Mouse (Mus musculus) neural tube, embryonic 14.5 days (tissue): ENCODE data around the gene Ppp1r10. TPM values are rescaled to one million over a fixed set of nuclear protein-coding genes. Genes with fewer than 3 reads are reported as not detected.

ENCODE experiments used
- ATAC-seq: fragments of 200-750 bp; cut with Nextera tagmentation; 2 replicates; pipeline ENCODE4 v1.8.0; 2017; ENCODE audit warnings: low read depth, mild to moderate bottlenecking, moderate TSS enrichment, moderate library complexity
- H3K27ac ChIP-seq: fragments of 300-500 bp; sonication (generic); 2 replicates; pipeline ENCODE4 v1.5.1; 2014; ENCODE audit warnings: low read depth, mild to moderate bottlenecking, control low read depth, low read length, moderate library complexity, mixed read lengths
- H3K27me3 ChIP-seq: fragments of 300-500 bp; sonication (generic); 2 replicates; pipeline ENCODE4 v1.6.1; 2014; ENCODE audit warnings: low read length; ENCODE audit not compliant: control insufficient read depth, insufficient read depth
- H3K36me3 ChIP-seq: fragments of 300-500 bp; sonication (generic); 2 replicates; pipeline ENCODE4 v1.6.1; 2014; ENCODE audit warnings: low read length, mixed read lengths; ENCODE audit not compliant: control insufficient read depth, insufficient read depth
- H3K4me1 ChIP-seq: fragments of 300-500 bp; sonication (generic); 2 replicates; pipeline ENCODE4 v1.6.1; 2014; ENCODE audit warnings: low read length; ENCODE audit not compliant: control insufficient read depth, insufficient read depth
- H3K4me2 ChIP-seq: fragments of 300-500 bp; sonication (generic); 2 replicates; pipeline ENCODE4 v1.6.1; 2014; ENCODE audit warnings: mild to moderate bottlenecking, low read depth, low read length, control low read depth
- H3K4me3 ChIP-seq: fragments of 300-500 bp; sonication (generic); 2 replicates; pipeline ENCODE4 v1.5.1; 2014; ENCODE audit warnings: low read depth, low read length, control low read depth, mixed read lengths
- H3K9ac ChIP-seq: fragments of 300-500 bp; sonication (generic); replicated peaks from 2 replicates; pipeline ENCODE4 v1.6.1; 2014; ENCODE audit warnings: low read depth, mild to moderate bottlenecking, control low read depth, low read length, mixed read lengths
- H3K9me3 ChIP-seq: fragments of 300-500 bp; sonication (generic); 2 replicates; pipeline ENCODE4 v1.6.1; 2016; ENCODE audit warnings: low read length; ENCODE audit not compliant: control insufficient read depth
- WGBS: fragments of 180-500 bp; shearing (Covaris S2); extraction: QIAGEN DNeasy Blood & Tissue Kit; methylation state at CpG from one replicate; pipeline ENCODE4 v1.1.7; 2014; 5-methylcytosine and 5-hydroxymethylcytosine counted together
- polyA plus RNA-seq: library from polyadenylated mRNA; unstranded; fragments of >200 nt; fragmentation: Nextera tagmentation; extraction: Ambion mirVana; gene quantifications from 2 replicates; pipeline ENCODE4 v1.2.1, GENCODE M21; 2014

Gene Ppp1r10
- polyA plus RNA-seq, 1 experiment from 2014 or later: 31.9 TPM

DNA sequence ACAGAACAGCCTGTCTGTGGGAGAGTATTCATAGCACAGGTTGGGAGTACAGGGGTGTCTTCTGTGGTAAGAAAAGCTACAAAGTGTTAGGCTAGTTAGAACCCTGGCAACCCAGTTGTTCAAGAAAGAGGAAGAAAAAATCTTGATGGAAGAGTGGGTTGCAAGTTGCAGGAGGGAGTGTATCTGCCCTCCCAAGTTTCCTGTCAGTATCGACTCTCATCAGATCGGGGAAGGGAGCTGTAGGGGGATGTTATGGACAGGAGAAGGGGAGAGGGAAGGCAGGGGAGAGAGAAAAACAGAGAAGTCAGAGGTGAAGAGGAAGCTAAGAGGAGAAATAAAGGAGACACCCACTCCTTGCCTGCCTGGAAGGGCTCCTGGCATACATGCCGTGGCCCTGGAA lies 15.6 kb upstream of the Ppp1r10 start:
- 88% methylated on average over 3 of the region's 3 CpGs for WGBS
- H3K4me1 ChIP-seq: peaks cover 10% of the 10 kb centered on the region
- no peak overlapping the region for H3K4me2 ChIP-seq
- H3K27me3 ChIP-seq: no peaks in the 10 kb centered on the region
- no peak overlapping the region for H3K9ac ChIP-seq
- H3K9me3 ChIP-seq: no peaks in the 10 kb centered on the region
- no peak overlapping the region for H3K4me3 ChIP-seq
- peaks cover 56% of the 10 kb centered on the region for H3K36me3 ChIP-seq
- no peak for ATAC-seq
- H3K27ac ChIP-seq: no peak overlapping the region

DNA sequence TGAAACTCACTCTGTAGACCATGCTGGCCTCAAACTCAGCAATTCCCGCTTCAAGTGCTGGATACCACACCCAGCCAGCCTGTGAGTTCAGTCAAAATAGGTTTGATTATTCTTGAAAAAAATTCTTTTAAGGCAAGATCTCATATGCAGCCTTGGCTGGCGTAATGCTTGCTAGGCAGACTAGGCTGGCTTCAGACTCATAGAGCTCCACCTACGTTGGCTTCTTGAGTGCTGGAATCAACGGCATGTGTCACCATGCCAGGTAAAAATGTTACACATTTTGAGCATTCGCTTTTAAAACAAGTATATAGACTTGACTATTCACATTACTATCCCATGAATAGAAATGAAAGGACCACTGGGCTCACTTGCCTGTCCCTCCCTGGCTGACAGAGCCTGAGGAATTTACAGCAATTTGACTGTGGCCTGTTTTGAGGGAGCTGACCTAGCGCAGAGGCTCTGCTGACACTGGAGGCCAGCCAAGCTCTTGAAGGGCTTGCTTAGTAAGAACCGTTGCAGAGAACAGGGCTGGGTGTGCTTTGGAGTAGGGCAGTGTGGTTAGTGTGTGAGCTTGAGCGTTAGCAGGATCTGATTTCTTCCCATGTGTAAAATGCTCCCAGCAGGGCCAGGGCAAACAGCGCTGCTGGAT lies 12.8 kb upstream of the Ppp1r10 start:
- Histone ChIP-seq H3K4me2 (no peak overlapping the region), H3K4me1 (peaks cover 7% of the 10 kb centered on the region), H3K9me3 (no peaks in the 10 kb centered on the region), H3K36me3 (peaks cover 68% of the 10 kb centered on the region), H3K27me3 (no peaks in the 10 kb centered on the region), H3K4me3 (no peak overlapping the region), H3K27ac (no peak overlapping the region), H3K9ac (no peak overlapping the region)
- ATAC-seq: no peak
- WGBS: 92% methylated on average over 9 of the region's 9 CpGs

DNA sequence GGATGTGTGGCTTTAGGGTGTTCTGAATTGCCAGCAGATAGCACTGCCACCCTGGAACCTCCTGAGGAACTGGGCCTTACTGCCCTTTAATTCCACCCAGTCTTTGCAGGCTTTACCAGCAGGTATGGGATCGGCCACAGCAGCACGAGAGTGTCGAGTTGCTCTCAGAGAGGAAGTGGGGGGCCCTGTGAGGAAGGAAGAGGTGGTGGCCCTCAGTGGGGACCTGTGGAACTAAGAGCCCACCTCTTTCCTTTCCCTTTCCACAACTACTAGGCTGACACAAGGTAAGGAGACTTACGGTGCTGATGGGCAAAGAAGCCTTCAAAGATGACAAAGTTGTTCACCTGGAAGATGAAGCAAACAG lies 12.3 kb upstream of the Ppp1r10 start:
- no peak overlapping the region for H3K27ac ChIP-seq
- peaks cover 12% of the 10 kb centered on the region for H3K4me1 ChIP-seq
- H3K4me3 ChIP-seq: no peak overlapping the region
- ATAC-seq: no peak
- no peaks in the 10 kb centered on the region for H3K9me3 ChIP-seq
- no peaks in the 10 kb centered on the region for H3K27me3 ChIP-seq
- no peak overlapping the region for H3K9ac ChIP-seq
- no peak overlapping the region for H3K4me2 ChIP-seq
- peaks cover 67% of the 10 kb centered on the region for H3K36me3 ChIP-seq
- 90% methylated on average over 4 of the region's 4 CpGs for WGBS

DNA sequence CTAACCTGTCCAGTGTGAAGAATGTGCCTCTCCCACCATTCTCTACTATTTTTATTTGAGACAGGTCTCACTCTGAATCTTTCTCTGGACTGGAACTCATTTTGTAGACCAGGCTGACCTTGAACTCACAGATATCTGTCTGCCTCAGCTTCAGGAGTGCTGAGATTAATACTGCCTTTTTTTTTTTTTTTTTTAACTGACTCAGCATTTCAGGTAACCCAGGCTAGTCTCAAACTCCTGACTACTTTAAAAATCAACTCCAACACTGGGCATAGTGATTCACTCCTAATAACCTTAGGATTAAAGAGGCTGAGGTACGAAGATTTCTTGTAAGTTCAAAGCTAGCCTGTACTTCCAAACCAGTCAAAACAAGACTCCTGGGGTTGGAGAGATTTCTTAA lies 10.6 kb upstream of the Ppp1r10 start:
- ATAC-seq: no peak
- WGBS: 95% methylated on average over 1 of the region's 1 CpGs
- H3K4me1 ChIP-seq: peaks cover 15% of the 10 kb centered on the region

GRCm38 (mm10) chr17:35907609-35908008 lies 8.6 kb upstream of the Ppp1r10 start:
- 88% methylated on average over 2 of the region's 2 CpGs for WGBS
- no peak for ATAC-seq
- Histone ChIP-seq H3K4me3 (no peak overlapping the region), H3K27me3 (no peaks in the 10 kb centered on the region), H3K9ac (no peak overlapping the region), H3K36me3 (peaks cover 47% of the 10 kb centered on the region), H3K9me3 (no peaks in the 10 kb centered on the region), H3K27ac (no peak overlapping the region), H3K4me2 (peak overlapping the region; percentile 91; the same call in 1 of the 2 replicates), H3K4me1 (peaks cover 15% of the 10 kb centered on the region)

More for the DNA sequence above, 10.6 kb upstream of the Ppp1r10 start:
- H3K4me2 ChIP-seq: no peak overlapping the region
- H3K9me3 ChIP-seq: no peaks in the 10 kb centered on the region
- H3K9ac ChIP-seq: no peak overlapping the region
- no peak overlapping the region for H3K27ac ChIP-seq
- no peak overlapping the region for H3K4me3 ChIP-seq
- H3K27me3 ChIP-seq: no peaks in the 10 kb centered on the region
- peaks cover 53% of the 10 kb centered on the region for H3K36me3 ChIP-seq

DNA sequence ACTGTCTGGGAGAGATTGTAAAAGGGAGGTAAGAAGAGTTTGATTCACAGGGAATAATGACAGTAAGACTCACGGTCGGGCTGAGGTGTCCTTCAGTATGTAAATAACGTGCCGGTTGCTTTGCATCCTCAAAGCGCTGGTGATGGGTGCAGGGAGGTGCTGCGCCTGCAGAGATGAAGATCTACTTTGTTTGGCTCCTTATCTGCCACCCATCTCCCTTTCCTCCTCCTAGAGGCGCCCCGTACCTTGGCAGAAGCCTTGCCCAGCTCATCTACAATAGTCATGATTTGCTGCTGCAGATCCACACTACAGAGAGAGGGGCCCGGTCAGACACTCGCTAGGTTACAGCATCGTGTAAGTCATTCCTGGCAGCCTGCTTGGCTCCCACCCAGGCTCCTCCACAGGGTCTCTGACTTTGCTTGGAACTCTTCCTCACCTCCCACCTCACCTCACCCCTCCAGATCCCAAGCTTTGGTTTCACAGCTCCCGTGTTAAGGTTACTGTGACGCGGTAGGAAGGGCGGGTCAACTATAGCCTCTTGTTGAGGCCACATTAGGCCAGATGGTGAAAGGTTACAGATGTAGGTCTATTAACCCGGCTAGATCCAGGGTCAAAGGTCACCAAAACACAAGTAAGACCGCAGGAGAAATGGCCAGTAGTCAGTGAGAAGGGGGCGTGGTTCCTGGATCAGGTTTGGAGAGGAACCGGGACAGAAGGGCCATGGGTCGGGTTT lies 6.9 kb upstream of the Ppp1r10 start:
- Histone ChIP-seq H3K9me3 (no peaks in the 10 kb centered on the region), H3K4me3 (peak overlapping the region; percentile 52), H3K27ac (peak overlapping the region; percentile 78), H3K4me1 (peaks cover 15% of the 10 kb centered on the region), H3K4me2 (peak overlapping the region; percentile 91), H3K36me3 (peaks cover 34% of the 10 kb centered on the region), H3K27me3 (no peaks in the 10 kb centered on the region), H3K9ac (peak overlapping the region; percentile 70)
- 16% methylated on average over 20 of the region's 20 CpGs for WGBS
- ATAC-seq: peak; percentile 33

DNA sequence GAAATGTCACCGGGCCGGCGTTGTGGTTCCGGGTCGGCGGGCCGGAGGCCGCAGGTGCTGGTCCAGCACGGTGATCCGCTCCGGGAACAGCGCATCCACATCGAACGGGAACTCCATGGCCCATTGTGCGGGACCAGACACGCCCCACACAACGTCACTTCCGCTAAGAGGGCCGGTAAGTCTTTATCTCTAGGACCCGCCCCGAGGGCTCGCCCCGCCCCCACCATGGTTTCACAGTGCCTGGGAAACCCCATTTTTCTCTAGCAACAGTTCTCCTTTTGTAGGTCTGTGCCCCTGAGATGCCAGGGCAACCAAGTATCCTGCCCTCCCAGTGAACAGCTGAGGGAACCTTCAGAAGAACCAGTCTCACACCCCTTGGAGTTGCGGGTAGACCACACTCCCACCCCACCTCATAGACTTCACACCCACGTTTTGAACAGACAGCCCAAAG lies 6.3 kb upstream of the Ppp1r10 start, which contains the start of gene Atat1:
Gene Atat1, minus strand, starts transcription at position 157 of the 451 bp plus-strand sequence.
- H3K27ac ChIP-seq: peak within 1 kb of the TSS; percentile 78
- peak within 1 kb of the TSS; percentile 52 for H3K4me3 ChIP-seq
- no peaks in the 10 kb centered on the region for H3K27me3 ChIP-seq
- H3K9ac ChIP-seq: peak within 1 kb of the TSS; percentile 70
- no peaks in the 10 kb centered on the region for H3K9me3 ChIP-seq
- H3K36me3 ChIP-seq: peaks cover 29% of the 10 kb centered on the region
- H3K4me2 ChIP-seq: peak within 1 kb of the TSS; percentile 91
- peak; percentile 93 for ATAC-seq
- peaks cover 15% of the 10 kb centered on the region for H3K4me1 ChIP-seq
- WGBS: 3% methylated on average over 25 of the region's 25 CpGs

DNA sequence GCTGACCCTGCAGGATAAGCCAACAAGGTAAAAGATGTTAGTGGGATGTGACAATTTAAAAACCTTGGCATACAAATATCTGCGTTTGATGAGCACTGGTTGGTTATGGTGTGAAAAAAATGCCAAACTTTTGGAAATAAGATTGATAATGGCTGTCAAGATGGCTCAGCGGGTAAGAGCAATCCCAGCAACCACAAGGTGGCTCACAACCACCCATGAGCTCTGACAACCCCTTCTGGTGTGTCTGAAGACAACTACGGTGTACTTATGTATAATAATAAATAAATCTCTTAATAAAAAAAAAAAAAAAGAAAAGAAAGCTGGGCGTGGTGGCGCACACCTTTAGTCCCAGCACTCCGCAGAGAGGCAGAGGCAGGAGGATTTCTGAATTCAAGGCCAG lies 1.3 kb upstream of the Ppp1r10 start:
- Histone ChIP-seq H3K27me3 (no peaks in the 10 kb centered on the region), H3K4me2 (peak overlapping the region; percentile 69), H3K9ac (no peak overlapping the region), H3K4me1 (peaks cover 6% of the 10 kb centered on the region; the same call in 1 of the 2 replicates), H3K27ac (no peak overlapping the region), H3K9me3 (no peaks in the 10 kb centered on the region), H3K4me3 (peak overlapping the region; percentile 66; the same call in 1 of the 2 replicates), H3K36me3 (peaks cover 9% of the 10 kb centered on the region; the same call in 1 of the 2 replicates)
- 85% methylated on average over 6 of the region's 6 CpGs for WGBS
- no peak for ATAC-seq
